Mouse (Mus musculus): ENCODE results near the gene Il17a.

The Il17a gene

DNA sequence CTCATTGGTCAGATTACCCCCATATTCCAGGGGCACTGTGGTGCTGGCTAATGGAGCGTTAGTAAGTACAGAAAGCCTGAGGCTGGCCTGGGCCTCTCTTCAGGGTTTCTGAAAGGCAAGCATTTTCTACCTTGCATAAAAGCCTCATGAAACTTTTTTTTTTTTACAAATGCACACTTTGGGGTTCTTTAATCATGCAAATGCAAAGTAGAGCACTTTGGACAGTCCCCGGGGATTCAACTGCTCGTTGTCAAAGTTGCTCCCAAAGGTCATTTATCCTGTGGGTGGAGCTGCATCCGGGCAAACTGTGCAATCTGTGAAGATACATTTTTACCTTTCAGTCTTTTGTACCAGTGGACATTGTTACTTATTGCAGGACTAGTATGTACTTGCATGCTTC is 30.7 kb downstream of the Il17a start:
- TF ChIP-seq GATA4 (IDR thresholded peaks at IDR 0.05; ENCODE audit: insufficient replicate concordance, low read length) = no peak

DNA sequence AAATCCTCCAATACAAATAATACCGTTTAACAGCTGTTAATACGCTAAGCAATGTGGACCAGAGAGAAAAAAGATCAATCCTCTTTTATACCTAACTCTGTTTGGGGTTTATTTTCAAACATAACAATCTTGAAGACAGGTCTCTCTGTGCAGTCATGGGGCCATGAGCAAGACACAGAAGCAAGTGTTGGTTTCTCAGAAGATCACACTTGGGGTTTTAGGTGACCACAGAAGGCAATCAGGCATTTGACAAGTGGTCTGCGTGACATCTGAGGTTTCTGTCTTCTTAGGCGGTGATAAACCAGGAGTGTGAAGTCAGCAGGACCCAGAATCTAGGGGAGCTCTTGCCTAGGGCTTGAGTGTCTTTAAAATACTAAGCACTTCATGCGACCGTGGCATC is 35.8 kb downstream of the Il17a start:
- no peak for TF ChIP-seq GATA4 (IDR thresholded peaks at IDR 0.05; ENCODE audit: insufficient replicate concordance, low read length)

DNA sequence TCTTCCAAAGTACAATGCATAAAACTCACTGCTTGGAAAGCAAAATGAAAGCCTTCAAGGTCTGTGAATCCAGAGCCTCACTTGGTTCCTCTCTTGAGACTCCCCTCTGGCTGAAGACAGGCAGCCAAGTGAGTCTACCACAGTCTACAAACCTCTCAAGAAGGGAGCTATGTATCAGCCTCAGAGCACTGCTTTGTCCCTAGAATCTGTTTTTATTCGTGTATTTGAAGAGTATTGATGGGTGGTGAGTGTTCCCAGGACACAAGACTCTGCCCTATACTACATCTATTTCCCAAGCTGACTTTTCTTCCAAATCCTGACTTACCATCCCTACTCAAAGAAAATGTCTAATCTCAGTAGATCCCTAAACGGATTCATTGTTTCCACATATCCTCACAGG is 47.7 kb downstream of the Il17a start:
- no peak for TF ChIP-seq GATA4 (IDR thresholded peaks at IDR 0.05; ENCODE audit: insufficient replicate concordance, low read length)

Data from liver, adult (tissue).